Mouse (Mus musculus): ENCODE results near the gene Lama1. TPM values are rescaled to one million over a fixed set of nuclear protein-coding genes. Genes with fewer than 3 reads are reported as not detected.
A peak's percentile ranks its signal among the peaks of the same experiment; 100 is the strongest.
"Not testable (repeated sequence)": the region's sequence is repeated elsewhere in the genome, so short reads cannot be mapped to it uniquely, and the experiment has no call there.

The Lama1 gene
- total RNA-seq, 2 experiments from 2014 or later: 3.8 to 6.0 TPM

DNA sequence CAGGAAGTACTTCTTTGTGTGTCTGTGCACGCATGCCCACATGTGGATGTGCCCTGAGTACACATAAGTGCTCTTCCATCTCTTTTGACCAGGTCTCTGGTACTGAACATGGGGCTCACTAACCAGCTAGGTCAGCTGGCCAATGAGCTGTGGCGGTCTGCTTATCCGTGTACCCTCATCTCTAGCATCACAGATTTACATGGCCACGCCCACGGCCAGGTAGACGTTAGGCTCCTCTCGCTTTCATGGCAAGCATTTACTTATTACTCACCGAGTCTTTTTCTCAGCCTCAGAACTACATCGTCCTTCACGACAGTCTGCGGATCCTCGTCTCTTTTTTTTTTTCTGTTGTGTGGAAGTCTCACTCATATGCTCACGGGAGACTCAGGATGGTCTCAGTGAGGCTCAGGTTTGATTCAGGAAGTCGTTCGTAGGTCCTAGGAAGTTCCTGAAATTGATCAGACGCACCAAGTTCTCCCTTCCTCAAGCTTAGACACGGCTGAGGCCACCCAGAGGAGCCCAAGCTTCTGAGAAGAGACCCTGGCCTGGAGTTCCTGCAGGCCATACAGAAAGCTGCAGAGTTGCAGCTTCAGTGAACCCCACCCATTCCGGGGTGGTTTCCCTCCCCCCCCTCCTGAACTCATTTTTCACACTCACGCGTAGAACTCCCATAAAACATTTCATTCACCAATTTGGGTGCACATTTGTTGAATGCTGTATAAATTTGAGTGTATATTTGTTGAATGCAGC lies 139.3 kb downstream of the Lama1 start:
- DNase-seq (ENCODE audit: low spot score in 2 of 2): no peak

DNA sequence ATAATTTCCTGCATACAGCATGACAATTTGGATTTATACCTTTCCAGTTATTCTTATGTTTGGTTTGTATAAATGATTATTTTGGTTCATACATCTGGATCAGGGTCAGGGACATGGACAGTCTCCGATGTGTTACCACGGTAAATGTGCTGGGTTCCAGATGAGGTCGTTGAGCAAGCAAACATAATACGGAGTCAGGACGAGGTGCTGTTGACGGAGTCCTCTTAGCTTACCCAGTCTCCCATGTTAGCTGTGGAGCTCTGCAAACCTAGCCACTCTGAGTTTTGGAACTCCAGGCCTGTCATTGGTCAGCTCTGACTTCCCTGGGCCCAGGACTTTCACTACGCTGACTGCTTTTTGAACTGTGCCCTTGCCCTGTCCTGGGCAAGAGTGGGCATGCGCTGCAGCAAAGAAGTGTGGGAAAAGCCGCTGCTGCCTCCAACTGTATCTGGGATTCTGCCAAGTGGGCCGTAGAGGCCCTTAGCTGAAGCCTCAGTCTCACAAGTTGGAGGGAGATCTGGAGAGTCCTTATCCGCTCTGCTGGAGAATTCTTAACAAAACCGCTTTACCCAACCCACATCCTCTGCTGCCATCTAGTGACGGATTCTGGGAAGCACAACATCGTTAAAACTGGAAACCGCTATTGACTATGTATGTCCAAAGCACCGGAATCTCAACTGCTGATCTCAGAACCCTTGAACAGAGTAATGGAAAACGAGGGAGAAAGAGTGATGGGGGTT lies 140.5 kb downstream of the Lama1 start:
- peak; percentile 71 to 78 for DNase-seq (ENCODE audit: low spot score in 2 of 2)

DNA sequence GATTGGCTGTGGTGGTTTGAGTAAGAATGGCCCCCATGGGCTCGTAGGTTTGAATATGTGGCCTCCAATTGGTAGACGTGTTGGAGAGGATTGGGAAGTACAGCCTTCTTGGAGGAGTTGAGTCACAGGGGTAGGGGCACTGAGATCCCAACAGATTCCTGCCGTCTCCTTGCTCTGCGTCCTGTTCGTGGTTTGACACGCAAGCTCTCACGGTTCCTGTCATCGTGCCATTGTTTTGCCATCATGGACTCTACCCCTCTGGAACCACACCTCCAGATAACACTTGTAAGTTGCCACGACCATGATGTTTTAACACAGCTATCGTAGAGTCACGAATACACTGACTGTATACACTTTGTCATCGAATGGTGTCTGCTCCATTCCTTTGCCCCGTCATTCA lies 141.9 kb downstream of the Lama1 start:
- DNase-seq (ENCODE audit: low spot score in 2 of 2): no peak

DNA sequence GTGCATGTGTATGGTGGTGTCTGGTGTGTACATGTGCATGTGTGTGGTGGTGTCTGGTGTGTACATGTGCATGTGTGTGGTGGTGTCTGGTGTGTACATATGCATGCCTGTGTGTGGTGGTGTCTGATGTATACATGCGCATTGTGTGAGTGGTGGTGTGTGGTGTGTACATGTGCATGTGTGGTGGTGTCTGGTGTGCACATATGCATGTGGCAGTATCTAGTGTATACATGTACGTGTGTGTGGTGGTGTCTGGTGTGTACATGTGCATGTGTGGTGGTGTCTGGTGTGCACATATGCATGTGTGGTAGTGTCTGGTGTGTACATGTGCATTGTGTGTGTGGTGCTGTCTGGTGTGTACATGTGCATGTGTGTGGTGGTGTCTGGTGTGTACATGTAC lies 144.4 kb downstream of the Lama1 start:
- not testable (repeated sequence) for DNase-seq (ENCODE audit: low spot score in 2 of 2)

GRCm38 (mm10) chr17:67861080-67861630 lies 164.1 kb downstream of the Lama1 start:
- no peak for DNase-seq (ENCODE audit: low spot score in 2 of 2)

DNA sequence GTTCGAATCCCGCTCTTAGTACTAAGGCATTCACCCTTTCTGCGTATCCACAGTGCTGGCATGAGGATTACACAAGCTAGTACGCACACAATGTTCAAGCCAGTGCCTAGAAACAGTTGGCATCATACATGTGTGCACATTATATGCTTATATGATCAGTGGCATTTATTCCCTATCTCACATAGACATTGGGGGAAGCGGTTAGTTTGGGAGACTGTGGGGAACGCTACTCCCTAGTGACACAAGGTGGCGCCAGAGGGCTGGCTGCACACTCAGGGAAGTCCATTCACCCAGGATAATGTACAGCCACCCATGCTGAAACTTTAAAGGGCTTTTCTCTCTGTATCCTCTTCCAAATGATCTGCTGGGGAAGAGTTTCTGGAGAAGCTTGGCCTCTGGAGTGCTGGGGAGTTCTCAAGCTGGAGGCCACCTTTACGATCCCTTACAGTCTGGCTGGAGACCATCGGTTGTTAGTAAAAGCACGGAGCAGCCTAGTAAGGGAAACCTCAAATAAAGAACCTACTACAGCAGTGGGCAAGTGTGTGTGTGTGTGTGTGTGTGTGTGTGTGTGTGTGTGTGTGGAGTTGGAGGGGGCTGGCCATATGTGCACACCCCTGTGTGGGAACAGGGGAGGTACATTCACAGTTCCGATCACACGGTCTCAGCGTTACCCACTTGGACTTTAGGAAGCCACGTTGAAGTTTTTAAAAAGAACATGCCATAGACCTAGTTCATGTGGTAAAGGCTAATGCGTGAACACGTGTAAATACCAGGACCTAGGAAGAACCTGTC lies 164.9 kb downstream of the Lama1 start:
- DNase-seq (ENCODE audit: low spot score in 2 of 2): peak; percentile 70 to 74

DNA sequence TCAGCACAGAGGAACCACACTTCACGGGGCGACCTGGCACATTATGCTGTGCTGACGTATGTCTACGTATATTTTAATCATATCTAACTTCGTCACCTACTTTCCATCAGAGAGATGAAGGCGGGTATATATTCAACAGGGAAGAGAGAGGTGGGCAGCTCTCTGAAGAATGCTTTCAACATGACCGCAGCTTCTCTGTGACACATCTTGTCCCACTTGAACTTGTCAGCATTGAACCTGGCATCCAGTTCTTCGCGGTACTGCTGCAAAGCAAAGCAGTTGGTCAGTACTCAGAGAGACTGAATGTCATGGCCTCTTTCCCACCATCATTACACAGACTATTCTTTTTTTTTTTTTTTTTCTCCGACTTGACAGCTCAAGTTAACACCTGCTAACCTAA lies 167.3 kb downstream of the Lama1 start:
- DNase-seq (ENCODE audit: low spot score in 2 of 2): no peak

GRCm38 (mm10) chr17:67864912-67865311 lies 167.9 kb downstream of the Lama1 start:
- no peak for DNase-seq (ENCODE audit: low spot score in 2 of 2)

GRCm38 (mm10) chr17:67866026-67866425 lies 169.0 kb downstream of the Lama1 start:
- DNase-seq (ENCODE audit: low spot score in 2 of 2): no peak

- no peak for DNase-seq (ENCODE audit: low spot score in 2 of 2)
These were observed 169.6 kb downstream of the Lama1 start for GRCm38 (mm10) chr17:67866541-67867241.

DNA sequence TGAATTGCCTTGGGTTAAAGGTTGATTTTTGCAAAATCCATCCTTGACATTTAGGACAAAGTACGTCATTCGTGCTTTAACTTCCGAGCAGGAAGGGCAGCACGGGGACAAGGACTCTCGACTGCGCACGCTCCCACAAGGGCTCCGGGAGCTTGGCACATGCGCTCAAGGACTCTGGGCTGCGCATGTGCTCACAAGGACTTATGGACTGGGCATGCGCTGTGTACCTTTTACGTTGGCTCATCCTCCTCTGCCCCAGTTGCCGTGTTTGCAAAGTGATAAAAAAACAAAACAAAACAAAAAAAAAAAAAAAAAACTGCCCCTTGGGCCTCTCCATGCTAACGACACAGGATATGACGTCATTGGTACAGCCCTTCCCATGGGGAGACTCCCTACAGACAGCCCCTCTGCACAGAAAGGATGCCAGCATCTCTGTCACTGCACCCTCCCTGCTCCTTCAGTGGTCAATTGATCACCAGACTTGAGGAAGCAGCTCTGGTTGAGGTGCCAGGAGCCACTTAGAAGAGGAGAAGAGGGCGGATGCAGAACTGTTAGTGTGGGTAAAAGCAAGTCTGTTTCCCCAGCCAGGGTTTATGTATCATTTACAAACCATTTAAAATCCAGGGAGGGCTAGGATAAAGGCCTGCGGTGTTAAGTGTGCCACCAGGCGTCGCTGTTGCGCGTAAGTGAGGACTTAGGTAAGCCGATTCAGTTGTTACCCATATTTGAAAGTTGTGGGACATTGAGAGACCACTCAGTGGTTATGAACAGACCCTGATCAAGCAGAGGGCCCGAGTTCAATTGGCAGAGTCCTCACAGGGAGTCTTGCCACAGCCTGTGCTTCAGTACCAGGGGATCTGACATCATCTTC lies 172.9 kb downstream of the Lama1 start:
- DNase-seq (ENCODE audit: low spot score in 2 of 2): peak; percentile 75 to 76

Other genes starting within 250 kb of the Lama1 start
- gene Lrrc30, start 64.5 kb upstream of the Lama1 start, total RNA-seq (2021): not detected

Measured in left cerebral cortex, adult 18-20 months (tissue).